Mouse (Mus musculus) heart, adult 8-10 months (tissue): ENCODE results near the gene Ccdc96. TPM values are rescaled to one million over a fixed set of nuclear protein-coding genes. Genes with fewer than 3 reads are reported as not detected.

Experiments used
- DNase-seq: peaks from one replicate; pipeline ENCODE4 v3.0.0; 2022; ENCODE audit warnings: low spot score
- total RNA-seq, 4 experiments: library from RNA; stranded (reverse); gene quantifications; 2 replicates each; pipeline ENCODE4 v1.2.4; 2022

The Ccdc96 gene
- total RNA-seq, 4 experiments from 2014 or later, result 0.25 to 0.49 (median 0.31) TPM

DNA sequence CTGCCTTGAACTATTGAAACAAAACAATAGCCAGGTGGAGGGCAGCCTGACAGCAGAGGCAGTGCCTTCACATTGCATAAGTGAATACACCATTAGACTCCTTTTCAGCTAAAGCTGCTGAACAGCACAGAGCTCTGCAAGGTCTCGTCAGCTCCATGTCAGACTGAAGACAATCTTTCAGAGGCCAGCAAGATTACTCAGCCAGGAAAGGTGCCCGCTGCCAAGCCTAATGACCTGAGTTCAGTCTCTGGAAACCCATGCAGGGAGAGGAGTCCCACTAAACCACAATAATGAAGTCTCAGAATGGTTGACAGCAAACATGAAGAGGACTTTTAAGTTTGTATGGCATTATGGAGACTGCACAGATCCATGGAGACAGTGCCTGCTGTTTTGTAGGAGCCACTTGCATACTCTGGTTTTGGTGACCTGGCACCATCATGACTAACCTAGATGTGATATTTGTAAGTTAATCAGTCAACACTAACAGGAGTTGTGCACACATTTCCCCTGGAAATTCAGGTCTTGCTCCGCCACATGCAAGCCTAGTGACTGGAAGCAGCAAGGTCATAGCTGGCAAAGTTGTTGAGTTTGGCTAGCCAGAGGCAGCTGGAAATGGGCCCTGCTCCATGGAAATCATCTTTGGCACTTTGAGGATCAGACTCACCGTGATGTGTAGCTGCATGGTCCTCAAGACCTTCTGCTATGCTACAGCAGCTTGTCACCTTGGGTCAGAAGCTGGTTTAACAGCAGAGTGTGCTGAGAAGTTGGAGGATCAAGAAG is 11.3 kb upstream of the Ccdc96 start:
- DNase-seq, result no peak

DNA sequence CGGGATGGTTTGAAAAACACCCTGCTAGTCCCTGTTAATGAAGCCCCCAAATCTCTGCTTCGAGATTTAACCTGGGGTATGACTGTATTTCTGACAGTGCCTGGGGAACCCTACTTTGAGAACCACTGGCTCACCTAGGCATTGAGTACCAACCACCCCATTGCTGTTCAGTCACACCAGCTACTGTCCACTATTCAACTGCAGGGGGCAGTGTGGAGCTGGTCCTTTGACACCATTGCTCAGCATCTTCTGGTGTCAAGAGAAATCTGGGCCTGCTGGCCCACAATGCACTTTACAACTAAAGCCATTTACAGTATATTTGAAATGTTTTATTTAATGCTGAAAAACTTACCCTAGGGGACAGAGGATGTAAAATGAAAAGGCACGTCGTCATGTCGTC is 10.1 kb upstream of the Ccdc96 start:
- DNase-seq, result peak; percentile 58

GRCm38 (mm10) chr5:36477486-36477885 is 6.9 kb upstream of the Ccdc96 start:
- no peak for DNase-seq

- peak; percentile 33 for DNase-seq
These were observed 5.6 kb upstream of the Ccdc96 start for GRCm38 (mm10) chr5:36478540-36479420.

DNA sequence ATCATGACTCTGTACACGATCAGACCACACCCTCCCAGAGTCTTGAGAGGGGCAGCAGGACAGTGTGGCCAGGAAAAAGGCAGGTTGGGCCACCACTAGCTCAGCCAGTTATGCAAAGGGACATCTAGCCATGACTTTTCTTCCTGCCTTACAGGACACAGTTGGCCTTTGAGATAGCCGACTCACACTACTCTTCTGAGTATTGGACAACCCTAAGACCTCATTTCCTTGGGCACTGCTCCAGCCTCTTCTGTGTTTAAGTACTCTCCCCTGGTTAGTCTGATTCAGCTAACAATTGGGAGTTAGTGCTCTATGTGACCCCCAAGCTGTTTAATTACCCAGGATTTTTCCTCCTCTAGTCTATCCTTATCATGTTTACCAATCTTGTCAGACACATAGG is 4.7 kb upstream of the Ccdc96 start:
- DNase-seq, result no peak

GRCm38 (mm10) chr5:36480398-36480797 is 4.0 kb upstream of the Ccdc96 start:
- DNase-seq, result no peak

GRCm38 (mm10) chr5:36481114-36481513 is 3.3 kb upstream of the Ccdc96 start:
- DNase-seq, result no peak

- no peak for DNase-seq
These were observed 936 bp upstream of the Ccdc96 start for GRCm38 (mm10) chr5:36483203-36484101.

DNA sequence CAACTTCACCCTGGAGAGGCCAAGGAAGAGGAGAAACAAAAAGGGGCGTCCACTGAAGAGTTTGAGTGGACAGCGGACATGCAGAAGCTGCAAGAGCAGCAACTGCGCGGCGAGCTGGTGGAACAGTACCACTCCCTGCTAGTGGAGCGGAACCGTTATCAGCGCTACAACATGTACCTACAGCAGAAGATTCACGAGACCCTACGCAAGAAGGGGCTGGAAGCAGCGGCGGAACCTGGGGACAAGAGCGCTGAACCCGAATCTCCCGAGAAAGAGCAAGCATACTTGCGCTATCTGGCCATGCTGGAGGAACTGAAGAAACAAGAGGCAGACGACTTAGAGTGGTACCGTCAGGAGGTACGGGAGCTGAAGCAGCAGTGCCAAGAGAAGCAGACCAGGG is 918 bp downstream of the Ccdc96 start:
- no peak for DNase-seq

- DNase-seq, result peak; percentile 31
These were observed 4.8 kb downstream of the Ccdc96 start for GRCm38 (mm10) chr5:36489225-36489624.

- DNase-seq, result no peak
These were observed 9.5 kb downstream of the Ccdc96 start for GRCm38 (mm10) chr5:36493919-36494318.

DNA sequence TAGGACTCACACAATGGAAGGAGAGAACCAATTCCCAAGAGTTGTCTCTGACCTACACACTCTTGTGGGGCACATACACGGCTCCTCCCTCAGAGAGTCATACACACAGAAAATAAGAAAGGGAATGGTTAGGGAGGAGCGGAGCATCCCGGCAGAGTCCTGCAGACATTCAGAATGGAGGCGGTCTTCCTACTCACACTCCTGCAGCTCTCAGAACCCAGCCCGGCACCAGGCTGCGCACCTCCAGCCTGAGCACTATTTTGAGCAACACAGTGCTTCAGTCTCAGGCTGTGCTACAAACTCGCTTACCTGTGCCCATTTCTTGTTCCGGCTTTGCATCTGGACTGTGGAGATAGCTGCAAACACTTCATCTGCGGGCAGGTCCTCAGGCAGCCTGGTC is 10.3 kb downstream of the Ccdc96 start:
- DNase-seq, result no peak

DNA sequence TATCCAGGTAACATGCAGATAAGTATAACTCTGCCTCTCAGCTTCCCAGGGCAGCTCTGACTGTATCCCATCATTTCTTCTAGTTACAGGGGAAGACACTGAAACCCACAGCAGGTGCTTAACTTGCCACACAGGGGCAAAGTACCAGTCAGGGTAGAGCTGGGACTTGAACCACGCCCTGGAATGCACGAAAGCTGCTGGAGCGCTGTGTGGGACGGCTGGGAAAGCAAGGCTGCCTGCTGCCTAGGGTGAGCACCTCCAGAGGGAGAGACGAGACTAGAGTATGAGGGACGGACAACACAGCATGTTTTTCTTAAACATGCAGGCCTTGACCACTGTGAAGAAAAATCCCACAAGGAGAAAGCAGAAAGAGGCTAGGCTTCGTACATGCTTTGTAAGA is 20.8 kb downstream of the Ccdc96 start:
- DNase-seq, result no peak

GRCm38 (mm10) chr5:36505643-36506042 is 21.3 kb downstream of the Ccdc96 start:
- DNase-seq, result no peak

- no peak for DNase-seq
These were observed 24.0 kb downstream of the Ccdc96 start for GRCm38 (mm10) chr5:36508351-36508750.

GRCm38 (mm10) chr5:36510956-36511355 is 26.6 kb downstream of the Ccdc96 start:
- no peak for DNase-seq

DNA sequence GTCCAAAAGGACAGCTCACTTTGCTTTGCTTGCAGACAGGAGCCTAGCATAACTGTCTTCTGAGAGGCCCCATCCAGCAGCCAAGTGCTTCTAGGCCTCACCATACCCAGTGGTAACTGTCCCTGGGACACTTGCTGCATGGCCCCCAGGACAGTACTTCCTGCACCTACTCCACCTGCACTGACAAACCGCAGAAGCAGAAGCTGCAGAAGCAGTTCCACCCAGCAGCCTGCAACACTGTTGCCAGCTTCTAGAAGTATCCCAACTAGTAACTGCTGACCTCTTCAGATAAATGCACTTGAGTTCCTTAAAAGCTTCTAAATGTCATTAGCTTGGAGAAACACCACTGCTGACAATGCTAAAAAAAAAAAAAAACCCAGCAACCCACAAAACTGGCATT is 30.7 kb downstream of the Ccdc96 start:
- DNase-seq, result peak; percentile 23

GRCm38 (mm10) chr5:36515558-36515957 is 31.2 kb downstream of the Ccdc96 start:
- no peak for DNase-seq

DNA sequence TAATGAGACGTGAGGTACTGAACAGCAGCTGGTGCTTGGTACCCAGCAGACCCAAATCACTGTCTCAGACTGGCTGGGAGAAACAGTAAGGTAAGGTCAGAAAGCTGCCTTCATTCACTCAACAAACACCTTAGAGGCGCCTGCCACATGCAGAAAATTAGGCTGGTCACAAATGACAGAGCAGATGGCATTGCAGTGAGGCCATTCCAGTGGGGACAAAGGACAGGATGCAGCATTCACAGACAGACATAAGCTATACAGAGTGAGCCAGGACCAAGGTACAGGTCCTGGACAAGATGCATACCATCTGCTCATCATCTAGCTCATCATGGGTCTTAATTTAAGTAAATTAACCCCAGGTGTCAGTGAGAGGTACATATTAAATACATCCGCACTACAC is 33.2 kb downstream of the Ccdc96 start:
- no peak for DNase-seq

GRCm38 (mm10) chr5:36519751-36520150 is 35.4 kb downstream of the Ccdc96 start:
- no peak for DNase-seq

DNA sequence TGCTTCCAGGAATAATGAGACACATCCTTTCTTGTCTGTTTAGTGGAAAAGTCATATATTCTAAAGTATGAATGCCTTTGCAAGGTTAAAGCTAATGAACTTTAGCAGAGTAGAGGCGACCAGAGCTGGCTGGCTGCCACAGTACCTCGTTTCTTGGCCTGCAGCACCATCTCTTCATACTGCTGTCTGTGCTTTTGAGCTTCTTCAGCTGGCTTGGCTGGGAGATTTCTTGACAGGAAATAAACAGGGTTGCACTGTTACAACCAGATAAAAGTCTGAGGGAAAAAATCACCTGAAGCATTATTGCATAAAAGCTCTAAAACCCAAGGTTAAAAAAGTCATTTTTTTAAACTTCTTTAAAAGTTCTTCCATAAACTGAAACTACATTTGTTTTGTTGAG is 38.4 kb downstream of the Ccdc96 start:
- DNase-seq, result no peak

DNA sequence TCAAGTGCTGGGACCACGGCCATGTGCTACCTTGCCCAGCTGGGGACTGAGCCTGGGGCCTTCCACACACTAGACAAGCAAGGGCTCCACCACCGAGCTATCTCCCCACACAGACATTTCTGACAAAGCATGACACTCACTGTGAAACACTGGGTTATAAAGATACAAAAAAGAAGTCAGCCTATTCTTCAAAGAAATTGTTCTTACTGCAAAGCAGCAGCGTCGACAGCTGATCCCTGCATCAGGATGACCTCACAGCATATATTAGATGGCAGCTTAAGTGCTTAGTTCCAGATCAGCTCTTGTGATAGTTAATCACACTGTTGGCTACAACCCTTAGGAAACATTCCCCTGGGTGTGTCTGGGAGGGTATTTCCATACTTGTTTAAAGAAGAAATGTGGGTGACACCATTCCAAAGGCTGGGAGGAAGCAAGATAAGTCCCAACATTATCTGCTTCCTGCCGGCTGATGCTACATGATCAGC is 38.9 kb downstream of the Ccdc96 start:
- DNase-seq, result no peak
